15 mouse cellular contexts compared by ENCODE assay signal in the genomic region with DNA sequence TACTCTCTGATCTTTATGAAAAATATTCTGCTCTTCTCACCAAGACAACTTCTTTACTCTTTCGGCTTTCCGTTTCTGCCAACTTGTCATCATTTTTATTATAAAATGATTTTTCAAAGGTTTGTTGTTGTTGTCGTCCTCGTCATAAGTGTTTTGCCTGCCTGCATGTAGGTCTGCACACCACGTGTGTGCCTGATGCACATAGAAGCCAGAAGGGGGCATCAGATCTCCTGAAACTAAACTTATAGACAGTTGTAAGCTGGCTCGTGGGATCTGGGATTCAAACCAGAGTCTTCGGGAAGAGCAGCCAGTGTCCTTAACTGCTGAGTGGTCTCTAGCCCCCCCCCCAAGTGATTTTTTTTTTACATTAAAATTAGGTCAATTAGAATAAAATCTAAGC. TPM values are rescaled to one million over a fixed set of nuclear protein-coding genes. Genes with fewer than 3 reads are reported as not detected.
DNase-seq lines count a peak whose midpoint lies in the region; TF ChIP-seq lines count a peak whose summit lies in the region.
"Had no signal": no experiment of that assay in that cellular context is flagged by ENCODE, and none has a peak within 500 bp of the region (broad histone marks: within the 10 kb centered on the region; RNA-seq: fewer than 3 reads in every experiment).

No protein-coding gene starts in this region.

- dilution Hi-C loops in CH12.LX (cut with MboI; ENCODE audit: extremely low pct_ligation_motif_present, extremely low pct_unique_long_range_greater_than_20kb, low sequenced_read_pairs) = no loop called here

- no peak for TF ChIP-seq POLR2A in kidney, adult 2 months (IDR thresholded peaks at IDR 0.05; ENCODE audit: low read depth, low read length)
- no peak for TF ChIP-seq POLR2A in CH12.LX (IDR thresholded peaks at IDR 0.05; ENCODE audit: low read depth, low read length)

- H3K4me3 ChIP-seq in kidney, adult 2 months (ENCODE audit: insufficient read depth, low read depth, low read length) = no peak overlapping the region
- H3K4me3 ChIP-seq in CH12.LX (replicated peaks in 1 of 3; ENCODE audit: low read depth in 2 of 3, low read length in 2 of 3, poor library complexity in 1 of 3) = no peak overlapping the region
- H3K4me3 ChIP-seq: embryonic facial prominence, embryonic 10.5 days; hindbrain, embryonic 12.5 days; limb, embryonic 10.5 days; lung, embryonic 15.5 days had no signal

- TF ChIP-seq CTCF in kidney, adult 2 months (conservative IDR thresholded peaks at IDR 0.05; ENCODE audit: insufficient read depth, insufficient read length, low read depth, low read length) = peak; percentile 46
- peak in 1 of 2 experiments; percentile 50; a peak in 2 of 4 replicates for TF ChIP-seq CTCF in CH12.LX (conservative IDR thresholded peaks at IDR 0.05 in 1 of 2, IDR thresholded peaks at IDR 0.05 in 1 of 2; ENCODE audit: low read depth in 2 of 2, low read length in 2 of 2)

- peak; percentile 33 for TF ChIP-seq RAD21 in CH12.LX (IDR thresholded peaks at IDR 0.05; ENCODE audit: low read depth, low read length)

- no peaks in the 10 kb centered on the region for H3K4me1 ChIP-seq in kidney, adult 2 months (ENCODE audit: control insufficient read depth, insufficient read depth, low read length)
- peaks cover 0 to 8% of the 10 kb centered on the region in 2 experiments; a peak in 1 of 4 replicates for H3K4me1 ChIP-seq in CH12.LX (ENCODE audit: control insufficient read depth in 1 of 2, insufficient read depth in 2 of 2)
- H3K4me1 ChIP-seq: hindbrain, embryonic 12.5 days had no signal

- in situ Hi-C loops in CH12.LX (cut with MboI; ENCODE audit: low pct_ligation_motif_present, low pct_unique_long_range_greater_than_20kb, low sequenced_read_pairs) = no loop called here

- no peak overlapping the region for H3K27ac ChIP-seq in kidney, adult 2 months (ENCODE audit: insufficient read depth, low read depth, low read length)
- no peak overlapping the region for H3K27ac ChIP-seq in CH12.LX (ENCODE audit: insufficient read depth, low read depth)
- H3K27ac ChIP-seq: embryonic facial prominence, embryonic 10.5 days; hindbrain, embryonic 12.5 days; limb, embryonic 10.5 days had no signal

- H3K27me3 ChIP-seq in kidney, adult 2 months (replicated peaks; ENCODE audit: control insufficient read depth, insufficient read depth, low read length) = no peaks in the 10 kb centered on the region
- H3K27me3 ChIP-seq in CH12.LX (replicated peaks) = no peaks in the 10 kb centered on the region
- H3K27me3 ChIP-seq: hindbrain, embryonic 12.5 days; lung, embryonic 15.5 days had no signal

- no peaks in the 10 kb centered on the region for H3K79me2 ChIP-seq in CH12.LX (replicated peaks; ENCODE audit: control insufficient read depth, extremely low read depth, insufficient read depth, poor library complexity, severe bottlenecking)

- H3K4me2 ChIP-seq in CH12.LX (ENCODE audit: insufficient read depth, low read depth, poor library complexity, severe bottlenecking) = no peak overlapping the region
- H3K4me2 ChIP-seq: hindbrain, embryonic 12.5 days; lung, embryonic 15.5 days had no signal

- H3K36me3 ChIP-seq in kidney, adult 2 months (ENCODE audit: control insufficient read depth, insufficient read depth, low read length) = no peaks in the 10 kb centered on the region
- no peaks in the 10 kb centered on the region for H3K36me3 ChIP-seq in CH12.LX (replicated peaks in 1 of 2; ENCODE audit: control insufficient read depth in 1 of 2, insufficient read depth in 1 of 2, low read length in 1 of 2)
- H3K36me3 ChIP-seq: embryonic facial prominence, embryonic 10.5 days; hindbrain, embryonic 12.5 days; limb, embryonic 10.5 days; lung, embryonic 15.5 days had no signal

- WGBS in kidney, adult 2 months = 81% methylated on average over 7 of the region's 7 CpGs

- no peak overlapping the region for H3K9ac ChIP-seq in CH12.LX (ENCODE audit: insufficient read depth, low read depth)
- H3K9ac ChIP-seq: hindbrain, embryonic 12.5 days; lung, embryonic 15.5 days had no signal

- no peak for TF ChIP-seq EP300 in CH12.LX (IDR thresholded peaks at IDR 0.05; ENCODE audit: low read length)

- no peak for DNase-seq in kidney, adult 2 months
- DNase-seq in kidney, postnatal 4 days = no peak
- DNase-seq in 416B (ENCODE audit: low read depth) (peak; percentile 71), CH12.LX (ENCODE audit: extremely low read depth) (no peak), ZHBTc4 (ENCODE audit: low read depth, low spot score) (peak; percentile 77)
- no peak for DNase-seq in layer of hippocampus, adult 9-10 months (ENCODE audit: low spot score)
- DNase-seq in ovary, postnatal 14 days (ENCODE audit: low spot score) = no peak
- no peak for DNase-seq in Muller cell, postnatal 12 days (ENCODE audit: inconsistent ontology term)
- DNase-seq: cerebellum, adult 9-10 months; kidney, adult 9 months; thymus, postnatal 36 days had no signal

- no peaks in the 10 kb centered on the region for H3K9me3 ChIP-seq in CH12.LX (replicated peaks; ENCODE audit: low read length)
- H3K9me3 ChIP-seq: embryonic facial prominence, embryonic 10.5 days; hindbrain, embryonic 12.5 days; limb, embryonic 10.5 days; lung, embryonic 15.5 days had no signal

TF ChIP-seq in CH12.LX, 34 proteins besides CTCF, POLR2A, EP300 and RAD21:
- TF ChIP-seq MXI1 (IDR thresholded peaks at IDR 0.05; ENCODE audit: low read depth, low read length) (no peak), NRF1 (IDR thresholded peaks at IDR 0.05; ENCODE audit: low read depth, low read length) (no peak), SMC3 (IDR thresholded peaks at IDR 0.05; ENCODE audit: low read depth, low read length) (peak; percentile 46)

RNA-seq across cellular contexts. Expression of a gene that starts 6.3 kb away (rescaled TPM):
- 144 and 190 TPM in 2 replicates for polyA plus RNA-seq in kidney, adult 2 months (2012; rRNA removed)
- total RNA-seq in CH12.LX (2012; rRNA removed) (70.2 and 73.8 TPM in 2 replicates), CH12.LX (2014; rRNA removed) (59.8 and 60.0 TPM in 2 replicates)
- 211 and 216 TPM in 2 replicates for polyA plus RNA-seq in CH12.LX (2012; ENCODE audit: insufficient read length, low read depth)

RNA-seq across cellular contexts. Expression of a gene that starts 41.8 kb away (rescaled TPM):
- polyA plus RNA-seq in kidney, adult 2 months (2012; rRNA removed) = 24.9 and 27.8 TPM in 2 replicates
- 23.5 and 27.4 TPM in 2 replicates for total RNA-seq in CH12.LX (2012; rRNA removed)
- total RNA-seq in CH12.LX (2014; rRNA removed) = 12.7 and 15.6 TPM in 2 replicates
- polyA plus RNA-seq in CH12.LX (2012; ENCODE audit: insufficient read length, low read depth) = 30.9 and 32.0 TPM in 2 replicates

Comparison
In these comparisons a context has a peak if more than half of its experiments do, and no peak if none do; other contexts are left out.
1. DNase-seq: peak in 416B (single experiment) and ZHBTc4 (single experiment); none in kidney, adult 2 months (single experiment), kidney, postnatal 4 days (0 of 2), CH12.LX (single experiment), layer of hippocampus, adult 9-10 months (single experiment), ovary, postnatal 14 days (single experiment) and Muller cell, postnatal 12 days (single experiment).